In the genomic region with DNA sequence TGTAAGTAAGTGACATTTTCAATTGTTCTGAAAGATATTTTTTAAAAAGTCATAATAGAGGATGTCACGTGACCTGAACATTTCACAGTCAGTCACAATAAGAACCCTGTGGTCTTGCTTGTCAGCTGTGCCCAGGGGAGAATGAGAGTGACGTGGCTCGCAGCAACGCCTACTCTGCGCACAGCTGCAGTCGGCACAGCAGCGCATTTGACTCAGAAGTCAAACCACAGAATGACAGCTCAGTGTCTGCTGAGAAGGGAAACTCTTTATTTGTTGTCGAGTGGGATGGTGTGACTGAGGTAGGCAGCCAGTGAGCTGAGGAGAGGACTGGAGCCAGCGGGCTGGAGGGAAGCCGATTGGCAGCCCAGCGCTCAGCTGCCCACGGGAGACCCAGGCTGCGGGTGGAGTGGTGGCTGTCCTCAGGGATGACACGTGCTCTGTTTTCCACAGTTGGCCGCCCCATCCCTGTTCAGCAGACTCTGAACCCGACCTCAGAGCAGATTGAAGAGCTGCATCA, we compare ENCODE assay signal across 8 mouse cellular contexts. TPM values are rescaled to one million over a fixed set of nuclear protein-coding genes. Genes with fewer than 3 reads are reported as not detected.
DNase-seq lines count a peak whose midpoint lies in the region; ATAC-seq lines count a peak whose summit lies in the region.

No protein-coding gene starts in this region.

- H3K4me3 ChIP-seq in embryonic facial prominence, embryonic 12.5 days = peak overlapping the region; percentile 23
- H3K4me3 ChIP-seq in limb, embryonic 12.5 days (replicated peaks) = peak overlapping the region; percentile 22
- H3K4me3 ChIP-seq in midbrain, embryonic 13.5 days (replicated peaks) = peak overlapping the region; percentile 33

- peak; percentile 95 for DNase-seq in 3134 (ENCODE audit: extremely low read depth, insufficient read length, low spot score)
- peak; percentile 53 for DNase-seq in adrenal gland, postnatal 14 days
- peak; percentile 54 for DNase-seq in heart, adult 8-10 months (ENCODE audit: low spot score)
- DNase-seq in kidney, adult 8-10 months = peak; percentile 12 to 19
- peak; percentile 11 to 73 for DNase-seq in spleen, postnatal 10 days (ENCODE audit: low spot score in 2 of 2)

- H3K9me3 ChIP-seq in embryonic facial prominence, embryonic 12.5 days = no peaks in the 10 kb centered on the region
- no peaks in the 10 kb centered on the region for H3K9me3 ChIP-seq in limb, embryonic 12.5 days
- no peaks in the 10 kb centered on the region for H3K9me3 ChIP-seq in midbrain, embryonic 13.5 days

- no peak overlapping the region; the same call in 1 of the 2 replicates for H3K27ac ChIP-seq in embryonic facial prominence, embryonic 12.5 days
- peak overlapping the region; percentile 47; the same call in 1 of the 2 replicates for H3K27ac ChIP-seq in limb, embryonic 12.5 days
- peak overlapping the region; percentile 45 for H3K27ac ChIP-seq in midbrain, embryonic 13.5 days

- peaks cover 4% of the 10 kb centered on the region; the same call in 1 of the 2 replicates for H3K4me1 ChIP-seq in embryonic facial prominence, embryonic 12.5 days
- peaks cover 24% of the 10 kb centered on the region for H3K4me1 ChIP-seq in limb, embryonic 12.5 days (replicated peaks)
- peaks cover 8% of the 10 kb centered on the region; the same call in 1 of the 2 replicates for H3K4me1 ChIP-seq in midbrain, embryonic 13.5 days (replicated peaks)

- no peaks in the 10 kb centered on the region for H3K36me3 ChIP-seq in embryonic facial prominence, embryonic 12.5 days
- no peaks in the 10 kb centered on the region for H3K36me3 ChIP-seq in limb, embryonic 12.5 days
- no peaks in the 10 kb centered on the region for H3K36me3 ChIP-seq in midbrain, embryonic 13.5 days

- peak overlapping the region; percentile 16; the same call in 1 of the 2 replicates for H3K9ac ChIP-seq in embryonic facial prominence, embryonic 12.5 days
- no peak overlapping the region for H3K9ac ChIP-seq in limb, embryonic 12.5 days (replicated peaks)
- peak overlapping the region; percentile 40; the same call in 1 of the 2 replicates for H3K9ac ChIP-seq in midbrain, embryonic 13.5 days (replicated peaks)

- no peaks in the 10 kb centered on the region for H3K27me3 ChIP-seq in embryonic facial prominence, embryonic 12.5 days
- no peaks in the 10 kb centered on the region for H3K27me3 ChIP-seq in limb, embryonic 12.5 days
- H3K27me3 ChIP-seq in midbrain, embryonic 13.5 days = no peaks in the 10 kb centered on the region

- ATAC-seq in embryonic facial prominence, embryonic 12.5 days (ENCODE audit: insufficient number of reproducible peaks, insufficient read depth, low FRiP score, low TSS enrichment) = peak; percentile 80
- no peak for ATAC-seq in limb, embryonic 12.5 days (ENCODE audit: insufficient number of reproducible peaks, insufficient read depth, low FRiP score, low TSS enrichment, low read depth)
- peak; percentile 92 for ATAC-seq in midbrain, embryonic 13.5 days

- H3K4me2 ChIP-seq in embryonic facial prominence, embryonic 12.5 days (replicated peaks) = peak overlapping the region; percentile 52
- peak overlapping the region; percentile 48 for H3K4me2 ChIP-seq in limb, embryonic 12.5 days
- peak overlapping the region; percentile 60 for H3K4me2 ChIP-seq in midbrain, embryonic 13.5 days (replicated peaks)

- WGBS in embryonic facial prominence, embryonic 12.5 days = 23% methylated on average over 16 of the region's 16 CpGs
- WGBS in limb, embryonic 12.5 days = 48% methylated on average over 16 of the region's 16 CpGs
- WGBS in midbrain, embryonic 13.5 days = 21% methylated on average over 16 of the region's 16 CpGs

RNA-seq across cellular contexts. Expression of a gene that starts 25.6 kb away (rescaled TPM):
- total RNA-seq in adrenal gland, postnatal 14 days (2021) = 0.11 and 0.15 TPM in 2 replicates
- polyA plus RNA-seq in embryonic facial prominence, embryonic 12.5 days (2016; fragmentation: Nextera tagmentation; extraction: Ambion mirVana) = 1.2 and 1.3 TPM in 2 replicates
- not detected for total RNA-seq in heart, adult 8-10 months (2022)
- polyA plus RNA-seq in limb, embryonic 12.5 days (2016; fragmentation: Nextera tagmentation; extraction: Ambion mirVana) = 0.42 and 0.43 TPM in 2 replicates
- polyA plus RNA-seq in midbrain, embryonic 13.5 days (2015; fragmentation: Nextera tagmentation; extraction: Ambion mirVana) = 0.66 and 0.75 TPM in 2 replicates

RNA-seq across cellular contexts. Expression of a gene that starts 26.8 kb away (rescaled TPM):
- 1.1 TPM in 1 of 2 replicates, not detected in the other for total RNA-seq in adrenal gland, postnatal 14 days (2021)
- 0.57 and 0.65 TPM in 2 replicates for polyA plus RNA-seq in embryonic facial prominence, embryonic 12.5 days (2016; fragmentation: Nextera tagmentation; extraction: Ambion mirVana)
- total RNA-seq in heart, adult 8-10 months (2022) = not detected
- 0.50 TPM in 1 of 2 replicates, not detected in the other for polyA plus RNA-seq in limb, embryonic 12.5 days (2016; fragmentation: Nextera tagmentation; extraction: Ambion mirVana)
- polyA plus RNA-seq in midbrain, embryonic 13.5 days (2015; fragmentation: Nextera tagmentation; extraction: Ambion mirVana) = 0.19 and 0.79 TPM in 2 replicates

RNA-seq across cellular contexts. Expression of a gene that starts 48.9 kb away (rescaled TPM):
- 65.8 and 67.3 TPM in 2 replicates for total RNA-seq in adrenal gland, postnatal 14 days (2021)
- polyA plus RNA-seq in embryonic facial prominence, embryonic 12.5 days (2016; fragmentation: Nextera tagmentation; extraction: Ambion mirVana) = 137 and 141 TPM in 2 replicates
- 10 to 100 TPM; 43.2 to 52.2 (median 49.6) TPM for total RNA-seq in heart, adult 8-10 months (2022)
- polyA plus RNA-seq in limb, embryonic 12.5 days (2016; fragmentation: Nextera tagmentation; extraction: Ambion mirVana) = 137 and 142 TPM in 2 replicates
- 138 and 140 TPM in 2 replicates for polyA plus RNA-seq in midbrain, embryonic 13.5 days (2015; fragmentation: Nextera tagmentation; extraction: Ambion mirVana)

Comparison
In these comparisons a context has a peak if more than half of its experiments do, and no peak if none do; other contexts are left out.
1. DNase-seq: peak in every context shown above with its lines; median percentile 95 in 3134; 54 in heart, adult 8-10 months; 53 in adrenal gland, postnatal 14 days; 42 in spleen, postnatal 10 days; 16 in kidney, adult 8-10 months.